Mouse (Mus musculus) forebrain, embryonic 13.5 days (tissue): ENCODE data around the gene Tmem151a. TPM values are rescaled to one million over a fixed set of nuclear protein-coding genes. Genes with fewer than 3 reads are reported as not detected.
A peak's percentile ranks its signal among the peaks of the same experiment; 100 is the strongest.
"Not testable (repeated sequence)": the region's sequence is repeated elsewhere in the genome, so short reads cannot be mapped to it uniquely, and the experiment has no call there.

Experiments
- ATAC-seq: fragments of 200-750 bp; cut with Nextera tagmentation; 2 replicates; pipeline ENCODE4 v1.8.0; 2017
- H3K27ac ChIP-seq: fragments of 300-500 bp; sonication (generic); 2 replicates; pipeline ENCODE4 v1.5.1; 2015; ENCODE audit warnings: inconsistent platforms, mild to moderate bottlenecking, moderate library complexity
- H3K27me3 ChIP-seq: fragments of 300-500 bp; sonication (generic); 2 replicates; pipeline ENCODE4 v1.6.1; 2015; ENCODE audit warnings: mild to moderate bottlenecking, inconsistent platforms
- H3K36me3 ChIP-seq: fragments of 300-500 bp; sonication (generic); 2 replicates; pipeline ENCODE4 v1.6.1; 2015; ENCODE audit warnings: mild to moderate bottlenecking, inconsistent platforms; ENCODE audit not compliant: poor library complexity, severe bottlenecking
- H3K4me1 ChIP-seq: fragments of 300-500 bp; sonication (generic); 2 replicates; pipeline ENCODE4 v1.6.1; 2015; ENCODE audit warnings: inconsistent platforms
- H3K4me2 ChIP-seq: fragments of 300-500 bp; sonication (generic); 2 replicates; pipeline ENCODE4 v1.6.1; 2015; ENCODE audit warnings: inconsistent platforms, mild to moderate bottlenecking, moderate library complexity
- H3K4me3 ChIP-seq: fragments of 300-500 bp; sonication (generic); 2 replicates; pipeline ENCODE4 v1.5.1; 2015; ENCODE audit warnings: mild to moderate bottlenecking, inconsistent platforms
- H3K9ac ChIP-seq: fragments of 300-500 bp; sonication (generic); 2 replicates; pipeline ENCODE4 v1.6.1; 2015; ENCODE audit warnings: mild to moderate bottlenecking, inconsistent platforms
- H3K9me3 ChIP-seq: fragments of 300-500 bp; sonication (generic); replicated peaks from 2 replicates; pipeline ENCODE4 v1.6.1; 2016; ENCODE audit warnings: inconsistent platforms
- WGBS: fragments of 180-500 bp; shearing (Covaris S2); methylation state at CpG from one replicate; pipeline ENCODE4 v1.1.7; 2015; 5-methylcytosine and 5-hydroxymethylcytosine counted together
- polyA plus RNA-seq: library from polyadenylated mRNA; unstranded; fragments of >200 nt; fragmentation: Nextera tagmentation; extraction: Ambion mirVana; gene quantifications from 2 replicates; pipeline ENCODE4 v1.2.1, GENCODE M21; 2015

Gene Tmem151a
- polyA plus RNA-seq, 1 experiment from 2014 or later: 2.8 TPM

GRCm38 (mm10) chr19:5092083-5092482 is 6.8 kb upstream of the Tmem151a start:
- H3K27me3 ChIP-seq: no peaks in the 10 kb centered on the region
- H3K9ac ChIP-seq: no peak overlapping the region
- WGBS: 90% methylated on average over 10 of the region's 10 CpGs
- peaks cover 58% of the 10 kb centered on the region for H3K4me1 ChIP-seq
- H3K4me2 ChIP-seq: no peak overlapping the region
- no peak overlapping the region for H3K27ac ChIP-seq
- no peak for ATAC-seq
- H3K36me3 ChIP-seq: peaks cover 37% of the 10 kb centered on the region
- H3K4me3 ChIP-seq: no peak overlapping the region
- H3K9me3 ChIP-seq: no peaks in the 10 kb centered on the region

- WGBS: 90% methylated on average over 4 of the region's 4 CpGs
- ATAC-seq: no peak
- Histone ChIP-seq H3K4me2 (peak overlapping the region; percentile 81), H3K36me3 (peaks cover 37% of the 10 kb centered on the region), H3K27ac (no peak overlapping the region), H3K27me3 (peaks cover 22% of the 10 kb centered on the region), H3K4me3 (peak overlapping the region; percentile 83), H3K9ac (peak overlapping the region; percentile 84; the same call in 1 of the 2 replicates), H3K4me1 (peaks cover 42% of the 10 kb centered on the region), H3K9me3 (no peaks in the 10 kb centered on the region)
These were observed 4.0 kb upstream of the Tmem151a start for GRCm38 (mm10) chr19:5089324-5089723.

DNA sequence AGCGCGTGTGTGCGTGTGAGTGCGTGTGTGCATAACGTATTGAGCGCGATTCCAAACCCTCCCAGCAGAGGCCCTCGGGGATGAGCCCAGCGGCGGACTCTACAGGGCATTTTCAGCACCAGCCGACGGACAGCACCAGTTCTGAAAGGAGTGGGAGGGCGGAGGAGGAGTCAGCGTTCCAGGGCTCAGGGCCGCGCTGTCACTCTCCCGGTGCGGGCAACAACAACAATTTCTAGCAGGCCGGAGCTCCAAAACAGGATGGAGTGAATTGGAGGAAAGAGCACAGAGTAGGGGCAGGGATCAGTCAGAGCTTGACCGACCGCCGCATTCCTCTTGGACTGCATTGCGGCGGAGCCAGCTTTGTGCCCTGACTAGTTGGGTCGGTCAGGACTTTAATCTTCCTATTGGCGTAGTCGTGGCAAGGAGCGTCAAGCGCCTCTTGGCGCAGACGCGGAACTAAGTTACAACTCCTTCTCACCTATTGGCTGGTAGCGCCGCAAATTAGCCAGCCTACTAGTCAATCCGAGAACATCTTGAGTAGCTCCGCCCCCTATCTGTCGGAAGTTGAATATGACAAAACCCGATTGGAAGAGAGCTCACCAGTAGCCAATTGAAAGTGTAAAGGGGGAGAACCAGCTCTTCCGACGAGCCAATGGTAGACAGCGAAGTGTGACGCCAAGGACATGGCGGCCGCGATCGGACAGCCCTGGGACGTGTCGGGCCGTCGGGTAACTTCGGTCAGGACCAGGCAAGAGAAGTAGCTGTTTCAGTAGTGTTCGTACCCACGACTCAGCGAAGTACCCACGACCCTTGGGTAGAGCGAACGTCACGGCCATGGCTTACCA is 2.8 kb upstream of the Tmem151a start, which contains the start of gene Yif1a:
TSS of gene Yif1a (plus strand) at position 655 of the 845 bp plus-strand sequence.
- peaks cover 34% of the 10 kb centered on the region for H3K27me3 ChIP-seq
- H3K27ac ChIP-seq: peak within 1 kb of the TSS; percentile 76
- ATAC-seq: peak; percentile 96
- peak within 1 kb of the TSS; percentile 81 for H3K4me2 ChIP-seq
- no peaks in the 10 kb centered on the region for H3K9me3 ChIP-seq
- H3K9ac ChIP-seq: peak within 1 kb of the TSS; percentile 84
- H3K36me3 ChIP-seq: peaks cover 29% of the 10 kb centered on the region
- H3K4me3 ChIP-seq: peak within 1 kb of the TSS; percentile 83
- peaks cover 31% of the 10 kb centered on the region for H3K4me1 ChIP-seq
- under 1% methylated on average over 58 of the region's 58 CpGs for WGBS

GRCm38 (mm10) chr19:5086533-5086932 is 1.2 kb upstream of the Tmem151a start:
- Histone ChIP-seq H3K36me3 (peaks cover 14% of the 10 kb centered on the region), H3K4me1 (peaks cover 28% of the 10 kb centered on the region), H3K27me3 (peaks cover 50% of the 10 kb centered on the region)
- not testable (repeated sequence) for H3K9ac ChIP-seq, H3K4me2 ChIP-seq, H3K4me3 ChIP-seq, H3K27ac ChIP-seq, H3K9me3 ChIP-seq, ATAC-seq
- WGBS: 50% methylated on average over 4 of the region's 4 CpGs

GRCm38 (mm10) chr19:5084834-5085144 is 542 bp downstream of the Tmem151a start:
- 9% methylated on average over 15 of the region's 15 CpGs for WGBS
- H3K27me3 ChIP-seq: peaks cover 68% of the 10 kb centered on the region
- no peak for ATAC-seq

GRCm38 (mm10) chr19:5083961-5084833 is 1.1 kb downstream of the Tmem151a start:
- H3K36me3 ChIP-seq: no peaks in the 10 kb centered on the region
- no peak overlapping the region for H3K9ac ChIP-seq
- no peaks in the 10 kb centered on the region for H3K9me3 ChIP-seq
- peaks cover 71% of the 10 kb centered on the region for H3K27me3 ChIP-seq
- H3K4me2 ChIP-seq: peak overlapping the region; percentile 85
- 82% methylated on average over 3 of the region's 3 CpGs for WGBS
- H3K4me1 ChIP-seq: peaks cover 23% of the 10 kb centered on the region
- no peak for ATAC-seq
- H3K4me3 ChIP-seq: peak overlapping the region; percentile 52
- no peak overlapping the region for H3K27ac ChIP-seq

More at GRCm38 (mm10) chr19:5084834-5085144, 542 bp downstream of the Tmem151a start:
- Histone ChIP-seq H3K36me3 (no peaks in the 10 kb centered on the region), H3K4me3 (peak overlapping the region; percentile 52), H3K4me2 (peak overlapping the region; percentile 85), H3K27ac (no peak overlapping the region), H3K9me3 (no peaks in the 10 kb centered on the region), H3K9ac (peak overlapping the region; percentile 73), H3K4me1 (peaks cover 28% of the 10 kb centered on the region)

DNA sequence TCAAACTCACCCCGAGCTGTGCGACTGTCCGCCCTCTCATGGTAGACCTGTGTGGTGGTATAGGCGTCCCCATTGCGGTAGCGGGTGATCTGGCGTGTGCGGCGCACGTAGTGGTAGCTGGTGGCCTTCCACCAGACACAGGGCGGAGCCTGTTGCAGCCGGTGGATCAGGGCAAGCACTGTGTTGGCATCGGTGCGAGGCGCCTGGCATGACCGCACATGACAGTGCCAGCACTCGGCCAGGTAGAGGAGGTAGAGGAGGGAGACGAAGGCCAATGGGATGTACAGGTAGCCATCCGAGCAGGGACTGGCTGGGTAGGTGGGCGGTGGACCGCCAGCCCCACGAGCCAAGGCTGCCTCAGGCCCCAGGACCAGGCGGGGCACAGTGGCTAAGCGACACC is 2.7 kb downstream of the Tmem151a start:
- H3K9ac ChIP-seq: no peak overlapping the region
- no peak overlapping the region for H3K4me3 ChIP-seq
- no peak for ATAC-seq
- H3K4me1 ChIP-seq: peaks cover 16% of the 10 kb centered on the region
- 67% methylated on average over 24 of the region's 24 CpGs for WGBS
- H3K9me3 ChIP-seq: no peaks in the 10 kb centered on the region
- no peak overlapping the region for H3K27ac ChIP-seq
- no peak overlapping the region for H3K4me2 ChIP-seq
- peaks cover 71% of the 10 kb centered on the region for H3K27me3 ChIP-seq
- no peaks in the 10 kb centered on the region for H3K36me3 ChIP-seq

- Histone ChIP-seq H3K9me3 (no peaks in the 10 kb centered on the region), H3K4me1 (peaks cover 11% of the 10 kb centered on the region; the same call in 1 of the 2 replicates), H3K4me2 (no peak overlapping the region), H3K36me3 (no peaks in the 10 kb centered on the region), H3K27ac (no peak overlapping the region), H3K4me3 (no peak overlapping the region), H3K9ac (no peak overlapping the region), H3K27me3 (peaks cover 71% of the 10 kb centered on the region)
- ATAC-seq: no peak
- 71% methylated on average over 18 of the region's 18 CpGs for WGBS
These were observed 3.3 kb downstream of the Tmem151a start for GRCm38 (mm10) chr19:5082005-5082404.

- 92% methylated on average over 1 of the region's 1 CpGs for WGBS
- no peak overlapping the region for H3K4me3 ChIP-seq
- no peaks in the 10 kb centered on the region for H3K4me1 ChIP-seq
- H3K9ac ChIP-seq: no peak overlapping the region
- H3K36me3 ChIP-seq: no peaks in the 10 kb centered on the region
- H3K4me2 ChIP-seq: no peak overlapping the region
- no peak for ATAC-seq
- peaks cover 57% of the 10 kb centered on the region for H3K27me3 ChIP-seq
- no peak overlapping the region for H3K27ac ChIP-seq
- H3K9me3 ChIP-seq: no peaks in the 10 kb centered on the region
These were observed 6.1 kb downstream of the Tmem151a start for GRCm38 (mm10) chr19:5079279-5079678.

- ATAC-seq: no peak
- Histone ChIP-seq H3K4me2 (no peak overlapping the region), H3K27ac (no peak overlapping the region), H3K36me3 (no peaks in the 10 kb centered on the region), H3K9ac (no peak overlapping the region), H3K27me3 (peaks cover 33% of the 10 kb centered on the region), H3K4me3 (no peak overlapping the region), H3K9me3 (no peaks in the 10 kb centered on the region), H3K4me1 (peaks cover 32% of the 10 kb centered on the region)
- WGBS: 46% methylated on average over 5 of the region's 5 CpGs
These were observed 11.8 kb downstream of the Tmem151a start for GRCm38 (mm10) chr19:5073518-5073917.

DNA sequence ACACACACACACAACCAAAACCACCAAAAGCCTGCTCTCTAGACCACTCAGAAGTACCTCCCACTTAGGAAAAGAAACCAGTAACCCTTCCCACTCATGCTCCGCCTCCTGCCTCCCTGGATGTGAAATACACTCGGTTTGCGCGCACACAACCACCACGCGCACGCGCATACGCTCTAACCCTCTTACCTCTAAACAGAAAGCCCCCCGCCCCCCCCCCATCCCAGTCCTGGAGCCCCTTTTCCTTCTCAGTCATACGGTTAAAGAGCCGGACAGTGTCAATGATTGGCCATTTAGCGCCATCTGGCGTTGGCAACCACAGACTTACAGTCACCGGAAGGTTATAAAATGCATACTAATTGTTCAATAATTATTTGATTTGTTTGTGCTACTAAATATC is 12.3 kb downstream of the Tmem151a start:
- Histone ChIP-seq H3K36me3 (no peaks in the 10 kb centered on the region), H3K9me3 (no peaks in the 10 kb centered on the region), H3K4me1 (peaks cover 37% of the 10 kb centered on the region), H3K27ac (no peak overlapping the region), H3K9ac (0 out of 2 replicates have a peak overlapping the region, but pooled peaks have one; percentile 6), H3K4me2 (peak overlapping the region; percentile 64), H3K4me3 (peak overlapping the region; percentile 39), H3K27me3 (peaks cover 38% of the 10 kb centered on the region)
- WGBS: 2% methylated on average over 15 of the region's 15 CpGs
- peak; percentile 31; the same call in 1 of the 2 replicates for ATAC-seq
